Mouse (Mus musculus): ENCODE results near the gene Stap2. TPM values are rescaled to one million over a fixed set of nuclear protein-coding genes. Genes with fewer than 3 reads are reported as not detected.

The Stap2 gene
- polyA plus RNA-seq, 1 experiment, result 16.7 TPM

DNA sequence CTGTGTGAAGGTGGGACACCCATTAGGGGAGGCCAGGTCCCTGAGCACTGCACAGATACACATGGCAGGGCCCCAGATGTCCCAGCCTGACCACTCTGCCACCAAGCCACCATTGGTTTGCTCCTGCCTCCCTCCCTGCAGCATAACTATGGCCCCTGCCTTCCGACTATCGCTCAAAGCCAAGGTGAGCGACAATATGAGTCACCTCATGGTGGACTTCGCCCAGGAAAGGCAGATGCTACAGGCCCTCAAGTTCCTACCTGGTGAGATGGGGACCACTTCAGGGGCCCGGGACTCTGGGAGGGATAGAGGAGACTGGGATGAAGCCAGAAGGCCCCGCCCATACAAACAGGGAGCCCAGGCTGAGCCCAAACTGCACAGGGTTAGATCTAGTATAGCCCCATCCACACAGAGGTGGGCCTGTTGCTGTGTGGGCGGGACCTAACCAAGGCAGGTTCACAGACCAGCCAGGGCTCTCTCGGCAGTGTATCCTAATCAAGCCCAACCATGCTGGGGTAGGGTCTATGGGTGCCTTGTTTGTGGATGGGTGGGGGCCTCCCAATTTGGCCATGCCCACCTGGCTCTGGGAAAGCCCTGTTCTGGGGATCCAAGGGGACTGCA, 15.0 kb downstream of the Stap2 start:
- Histone ChIP-seq H3K9me3 (replicated peaks; ENCODE audit: control insufficient read depth, insufficient read depth, low read length, poor library complexity, severe bottlenecking) (no peaks in the 10 kb centered on the region), H3K27me3 (ENCODE audit: control insufficient read depth, insufficient read depth, low read length, poor library complexity, severe bottlenecking) (no peaks in the 10 kb centered on the region), H3K27ac (ENCODE audit: insufficient read depth, low read length) (no peak overlapping the region), H3K4me3 (ENCODE audit: low read depth, low read length) (no peak overlapping the region), H3K9ac (ENCODE audit: low read depth, poor library complexity, severe bottlenecking) (no peak overlapping the region), H3K36me3 (ENCODE audit: control insufficient read depth, insufficient read depth, low read length, poor library complexity, severe bottlenecking) (no peaks in the 10 kb centered on the region), H3K4me1 (ENCODE audit: control insufficient read depth, insufficient read depth, low read length) (no peaks in the 10 kb centered on the region)
- no peak for TF ChIP-seq POLR2A (IDR thresholded peaks at IDR 0.05; ENCODE audit: insufficient read depth, low read length)
- no peak for TF ChIP-seq EP300 (IDR thresholded peaks at IDR 0.05; ENCODE audit: insufficient read depth, low read depth, low read length)
- no peak for TF ChIP-seq CTCF (IDR thresholded peaks at IDR 0.05; ENCODE audit: low read depth, low read length)

DNA sequence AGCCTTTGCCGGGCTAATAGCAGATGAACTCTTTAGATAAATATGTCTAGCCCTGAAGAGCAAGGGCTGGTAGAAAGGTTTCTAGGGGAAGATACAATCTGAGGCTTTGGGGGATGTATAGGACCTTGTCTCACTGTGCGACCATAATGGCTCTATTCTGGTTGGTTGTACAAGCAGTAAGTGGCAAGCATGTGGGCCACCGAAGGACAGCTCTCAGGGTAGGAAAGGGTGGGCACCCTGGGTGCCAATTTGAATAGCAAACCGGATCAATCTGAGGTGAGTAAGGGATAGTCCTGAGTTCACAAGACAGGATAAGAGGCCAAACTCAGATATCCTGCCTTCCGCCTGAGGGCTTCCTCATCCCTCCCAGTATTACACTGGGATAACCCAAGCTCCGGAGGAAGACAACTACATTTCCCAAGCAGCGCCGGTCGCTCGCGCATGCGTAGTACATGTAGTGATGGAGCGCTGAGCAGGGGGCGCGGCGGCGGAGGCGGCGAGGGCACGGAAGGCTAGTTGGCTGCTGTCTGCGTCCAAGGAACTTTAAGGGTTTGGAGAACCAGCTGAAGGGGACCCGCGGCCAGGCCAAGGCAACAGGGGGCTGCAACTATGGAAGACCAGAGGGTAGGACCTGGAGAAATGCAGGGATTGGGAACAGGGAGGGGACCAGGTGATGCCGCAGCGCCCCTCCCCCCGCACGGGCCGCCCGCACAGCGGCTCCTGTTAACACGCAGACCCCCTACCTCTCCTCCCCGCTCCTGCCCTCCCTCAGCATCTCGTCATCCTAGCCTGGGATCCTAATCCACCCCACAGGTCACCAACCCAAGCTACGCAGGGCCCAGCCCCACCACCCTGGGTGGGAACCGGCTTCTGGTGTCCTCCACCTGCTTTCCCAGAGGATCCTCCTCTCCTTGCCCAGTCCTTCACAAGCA, 19.1 kb downstream of the Stap2 start, which contains the start of gene Fsd1:
TSS of gene Fsd1 (plus strand) at position 480 of the 932 bp plus-strand sequence.
- Histone ChIP-seq H3K9me3 (replicated peaks; ENCODE audit: control insufficient read depth, insufficient read depth, low read length, poor library complexity, severe bottlenecking) (no peaks in the 10 kb centered on the region), H3K9ac (ENCODE audit: low read depth, poor library complexity, severe bottlenecking) (peak within 1 kb of the TSS; percentile 17), H3K4me1 (ENCODE audit: control insufficient read depth, insufficient read depth, low read length) (no peaks in the 10 kb centered on the region), H3K27ac (ENCODE audit: insufficient read depth, low read length) (no peak within 1 kb of the TSS), H3K4me3 (ENCODE audit: low read depth, low read length) (peak within 1 kb of the TSS; percentile 72), H3K36me3 (ENCODE audit: control insufficient read depth, insufficient read depth, low read length, poor library complexity, severe bottlenecking) (no peaks in the 10 kb centered on the region), H3K27me3 (ENCODE audit: control insufficient read depth, insufficient read depth, low read length, poor library complexity, severe bottlenecking) (no peaks in the 10 kb centered on the region)
- TF ChIP-seq CTCF (IDR thresholded peaks at IDR 0.05; ENCODE audit: low read depth, low read length), result no peak
- TF ChIP-seq EP300 (IDR thresholded peaks at IDR 0.05; ENCODE audit: insufficient read depth, low read depth, low read length), result no peak

DNA sequence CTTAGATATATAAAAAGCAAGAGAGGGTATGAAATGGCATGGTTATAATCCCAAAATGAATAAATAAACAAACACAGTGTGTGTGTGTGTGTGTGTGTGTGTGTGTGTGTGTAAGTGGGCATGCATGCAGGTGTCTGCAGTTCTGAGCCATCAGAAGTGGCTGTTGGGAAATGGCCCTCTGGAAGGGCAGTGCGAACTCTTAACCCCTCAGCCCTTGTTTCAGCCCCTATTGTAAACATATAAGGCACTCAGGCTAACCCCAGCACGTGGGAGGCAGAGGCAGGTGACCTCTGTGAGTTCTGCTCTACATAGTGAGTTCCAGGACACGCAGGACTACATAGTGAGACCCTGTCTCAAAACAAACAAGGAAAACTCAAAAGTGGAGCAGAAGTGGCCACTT, 28.1 kb downstream of the Stap2 start:
- Histone ChIP-seq H3K4me3 (ENCODE audit: low read depth, low read length) (no peak overlapping the region), H3K36me3 (ENCODE audit: control insufficient read depth, insufficient read depth, low read length, poor library complexity, severe bottlenecking) (no peaks in the 10 kb centered on the region), H3K9ac (ENCODE audit: low read depth, poor library complexity, severe bottlenecking) (no peak overlapping the region), H3K4me1 (ENCODE audit: control insufficient read depth, insufficient read depth, low read length) (no peaks in the 10 kb centered on the region), H3K27ac (ENCODE audit: insufficient read depth, low read length) (no peak overlapping the region), H3K27me3 (ENCODE audit: control insufficient read depth, insufficient read depth, low read length, poor library complexity, severe bottlenecking) (no peaks in the 10 kb centered on the region), H3K9me3 (replicated peaks; ENCODE audit: control insufficient read depth, insufficient read depth, low read length, poor library complexity, severe bottlenecking) (no peaks in the 10 kb centered on the region)
- TF ChIP-seq EP300 (IDR thresholded peaks at IDR 0.05; ENCODE audit: insufficient read depth, low read depth, low read length), result no peak

DNA sequence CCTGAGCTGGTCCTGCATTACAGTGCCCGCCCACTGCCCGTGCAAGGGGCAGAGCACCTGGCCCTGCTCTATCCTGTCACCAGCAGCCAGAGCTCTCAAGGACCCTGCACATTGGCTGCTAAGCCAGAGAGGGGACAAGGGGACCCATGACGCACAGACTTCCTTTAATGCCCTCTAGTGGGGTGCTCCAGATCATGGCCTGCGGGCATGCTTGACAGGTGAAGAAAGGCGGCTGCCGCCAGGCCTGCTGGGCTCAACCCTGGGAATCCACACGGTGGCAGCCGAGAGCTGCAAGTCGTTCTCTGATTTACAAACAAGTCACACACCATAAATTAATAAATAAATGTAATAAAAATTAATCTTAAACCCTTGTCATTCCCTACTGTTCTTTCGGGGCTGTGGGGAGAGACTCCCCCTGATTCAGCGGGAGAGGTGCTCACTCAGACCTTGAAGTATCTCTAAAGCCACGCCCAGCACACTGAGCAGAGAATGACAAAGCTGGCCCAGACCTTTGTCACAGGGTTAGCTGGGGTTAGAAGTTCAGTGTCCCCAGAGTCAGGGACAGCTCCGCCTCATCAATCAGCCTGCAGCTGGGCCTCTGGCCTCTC, 29.0 kb downstream of the Stap2 start:
- Histone ChIP-seq H3K4me3 (ENCODE audit: low read depth, low read length) (no peak overlapping the region), H3K36me3 (ENCODE audit: control insufficient read depth, insufficient read depth, low read length, poor library complexity, severe bottlenecking) (no peaks in the 10 kb centered on the region), H3K9me3 (replicated peaks; ENCODE audit: control insufficient read depth, insufficient read depth, low read length, poor library complexity, severe bottlenecking) (no peaks in the 10 kb centered on the region), H3K27ac (ENCODE audit: insufficient read depth, low read length) (peak overlapping the region; percentile 42), H3K27me3 (ENCODE audit: control insufficient read depth, insufficient read depth, low read length, poor library complexity, severe bottlenecking) (no peaks in the 10 kb centered on the region), H3K9ac (ENCODE audit: low read depth, poor library complexity, severe bottlenecking) (no peak overlapping the region), H3K4me1 (ENCODE audit: control insufficient read depth, insufficient read depth, low read length) (no peaks in the 10 kb centered on the region)
- TF ChIP-seq POLR2A (IDR thresholded peaks at IDR 0.05; ENCODE audit: insufficient read depth, low read length), result no peak
- no peak for TF ChIP-seq EP300 (IDR thresholded peaks at IDR 0.05; ENCODE audit: insufficient read depth, low read depth, low read length)
- TF ChIP-seq CTCF (IDR thresholded peaks at IDR 0.05; ENCODE audit: low read depth, low read length), result peak; percentile 73

DNA sequence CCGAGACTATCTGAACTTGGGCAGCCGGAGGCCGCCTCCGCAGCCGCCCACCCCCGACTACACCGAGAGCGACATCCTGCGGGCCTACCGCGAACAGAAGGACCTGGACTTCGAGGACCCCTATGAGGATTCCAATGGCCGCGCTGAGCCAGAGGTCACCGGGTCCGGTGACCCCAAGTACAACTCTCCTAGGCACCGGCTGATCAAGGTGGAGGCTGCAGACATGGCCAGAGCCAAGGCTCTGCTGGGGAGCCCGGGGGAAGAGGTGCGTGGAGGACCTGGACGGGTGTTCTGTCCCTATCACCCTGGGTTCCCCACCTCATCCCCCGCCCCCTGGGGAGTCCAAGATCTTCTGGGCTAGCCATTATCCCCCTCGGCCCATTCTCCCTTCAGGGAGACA, 33.9 kb downstream of the Stap2 start:
- H3K27ac ChIP-seq (ENCODE audit: insufficient read depth, low read length), result no peak overlapping the region
- no peak overlapping the region for H3K4me3 ChIP-seq (ENCODE audit: low read depth, low read length)
- no peaks in the 10 kb centered on the region for H3K36me3 ChIP-seq (ENCODE audit: control insufficient read depth, insufficient read depth, low read length, poor library complexity, severe bottlenecking)
- TF ChIP-seq EP300 (IDR thresholded peaks at IDR 0.05; ENCODE audit: insufficient read depth, low read depth, low read length), result no peak
- no peak for TF ChIP-seq CTCF (IDR thresholded peaks at IDR 0.05; ENCODE audit: low read depth, low read length)
- no peak for TF ChIP-seq POLR2A (IDR thresholded peaks at IDR 0.05; ENCODE audit: insufficient read depth, low read length)
- peaks cover 3% of the 10 kb centered on the region for H3K4me1 ChIP-seq (ENCODE audit: control insufficient read depth, insufficient read depth, low read length)
- no peaks in the 10 kb centered on the region for H3K27me3 ChIP-seq (ENCODE audit: control insufficient read depth, insufficient read depth, low read length, poor library complexity, severe bottlenecking)
- no peaks in the 10 kb centered on the region for H3K9me3 ChIP-seq (replicated peaks; ENCODE audit: control insufficient read depth, insufficient read depth, low read length, poor library complexity, severe bottlenecking)
- H3K9ac ChIP-seq (ENCODE audit: low read depth, poor library complexity, severe bottlenecking), result no peak overlapping the region

Measured in ES-Bruce4 (cell line).